Comparison of ENCODE assay signal across 10 mouse cellular contexts in the genomic region with DNA sequence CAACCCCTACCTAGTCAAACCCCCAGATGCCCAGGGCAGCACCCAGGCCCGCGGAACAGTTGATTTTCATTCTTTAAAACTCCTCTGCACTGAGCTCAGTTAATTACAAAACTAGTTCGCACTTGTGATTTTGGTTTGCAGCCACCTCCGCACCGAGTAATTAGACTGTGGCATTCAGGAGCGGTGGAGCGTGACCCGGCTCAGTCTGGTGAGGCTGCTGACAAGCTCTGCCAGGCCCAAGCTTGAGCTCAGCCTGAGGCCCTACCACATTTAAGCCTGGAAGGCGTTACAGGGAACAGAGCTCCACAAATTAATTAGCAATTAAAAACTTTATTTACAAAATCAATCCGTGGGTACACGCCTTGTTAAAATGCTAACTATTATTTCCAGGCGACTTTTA.
A peak's percentile ranks its signal among the peaks of the same experiment; 100 is the strongest.
DNase-seq lines count a peak whose midpoint lies in the region; ATAC-seq and TF ChIP-seq lines count a peak whose summit lies in the region.
"Had no signal": no experiment of that assay in that cellular context is flagged by ENCODE, and none has a peak within 500 bp of the region (broad histone marks: within the 10 kb centered on the region; RNA-seq: fewer than 3 reads in every experiment).

No protein-coding gene starts in this region.

- no peak overlapping the region for H3K4me2 ChIP-seq in embryonic facial prominence, embryonic 11.5 days (ENCODE audit: low read depth, low read length)

- H3K4me1 ChIP-seq in embryonic facial prominence, embryonic 11.5 days (ENCODE audit: control insufficient read depth, insufficient read depth, low read length): no peaks in the 10 kb centered on the region
- no peaks in the 10 kb centered on the region for H3K4me1 ChIP-seq in limb, embryonic 10.5 days

- no peaks in the 10 kb centered on the region for H3K36me3 ChIP-seq in embryonic facial prominence, embryonic 11.5 days (replicated peaks; ENCODE audit: control insufficient read depth, insufficient read depth, low read depth, low read length)
- no peaks in the 10 kb centered on the region for H3K36me3 ChIP-seq in limb, embryonic 10.5 days

- no peak overlapping the region for H3K4me3 ChIP-seq in embryonic facial prominence, embryonic 11.5 days (ENCODE audit: low read depth, low read length)
- no peak overlapping the region for H3K4me3 ChIP-seq in limb, embryonic 10.5 days
- H3K4me3 ChIP-seq: erythroblast, embryonic 14.5 days had no signal

- peak; percentile 97 for DNase-seq in brain, embryonic 14.5 days (ENCODE audit: low read depth)
- DNase-seq in embryonic facial prominence, embryonic 11.5 days (ENCODE audit: low spot score): peak; percentile 15
- peak; percentile 60 for DNase-seq in kidney, adult 11 months
- DNase-seq in left cerebral cortex, adult 9 months (ENCODE audit: low spot score in 2 of 2): peak; percentile 36 to 42
- DNase-seq in limb, embryonic 10.5 days (ENCODE audit: low spot score): no peak
- DNase-seq in heart, postnatal 4 days: no peak
- DNase-seq in thymus, postnatal 14 days: no peak

- H3K9me3 ChIP-seq in embryonic facial prominence, embryonic 11.5 days (replicated peaks; ENCODE audit: control insufficient read depth, low read length): no peaks in the 10 kb centered on the region
- no peaks in the 10 kb centered on the region for H3K9me3 ChIP-seq in limb, embryonic 10.5 days (replicated peaks)

- no peak overlapping the region for H3K9ac ChIP-seq in embryonic facial prominence, embryonic 11.5 days (replicated peaks; ENCODE audit: low read length)
- H3K9ac ChIP-seq: liver, embryonic 14.5 days had no signal

- ATAC-seq in embryonic facial prominence, embryonic 11.5 days (replicated peaks; ENCODE audit: insufficient number of reproducible peaks, low FRiP score, low TSS enrichment, low read depth): no peak
- ATAC-seq in erythroblast, adult 5-6 weeks (replicated peaks; ENCODE audit: low FRiP score, poor library complexity, severe bottlenecking): no peak

- no peak for TF ChIP-seq CTCF in brain, embryonic 14.5 days (IDR thresholded peaks at IDR 0.05; ENCODE audit: borderline replicate concordance, extremely low read depth, insufficient read depth, insufficient read length)

- H3K27ac ChIP-seq in embryonic facial prominence, embryonic 11.5 days (replicated peaks; ENCODE audit: low read depth, low read length): no peak overlapping the region
- no peak overlapping the region for H3K27ac ChIP-seq in limb, embryonic 10.5 days
- H3K27ac ChIP-seq: liver, embryonic 14.5 days had no signal

- H3K27me3 ChIP-seq in embryonic facial prominence, embryonic 11.5 days (ENCODE audit: control insufficient read depth, insufficient read depth, low read length): no peaks in the 10 kb centered on the region
- H3K27me3 ChIP-seq in limb, embryonic 10.5 days (ENCODE audit: low read depth, poor library complexity, severe bottlenecking): no peaks in the 10 kb centered on the region

- no peak for TF ChIP-seq POLR2A in brain, embryonic 14.5 days (IDR thresholded peaks at IDR 0.05; ENCODE audit: borderline replicate concordance, extremely low read depth, insufficient read depth, insufficient read length, poor library complexity, severe bottlenecking)

- WGBS in embryonic facial prominence, embryonic 11.5 days: 34% methylated on average over 12 of the region's 12 CpGs
- WGBS in limb, embryonic 10.5 days: 74% methylated on average over 12 of the region's 12 CpGs

Comparison
In these comparisons a context has a peak if more than half of its experiments do, and no peak if none do; other contexts are left out.
1. DNase-seq: peak in brain, embryonic 14.5 days (single experiment), embryonic facial prominence, embryonic 11.5 days (single experiment), kidney, adult 11 months (single experiment) and left cerebral cortex, adult 9 months (2 of 2); none in limb, embryonic 10.5 days (single experiment), heart, postnatal 4 days (single experiment) and thymus, postnatal 14 days (single experiment).